In genomic region chr19:5405924-5406323, GRCm38 (mm10) we compare ENCODE assay signal across 8 mouse cellular contexts. TPM values are rescaled to one million over a fixed set of nuclear protein-coding genes. Genes with fewer than 3 reads are reported as not detected.
DNase-seq lines count a peak whose midpoint lies in the region; ATAC-seq lines count a peak whose summit lies in the region.

No protein-coding gene starts in this region.

- DNase-seq in heart, postnatal 10 days = no peak
- peak; percentile 30 to 49 for DNase-seq in CD8-positive naive resting alpha-beta T cell, adult 2 months (ENCODE audit: low read depth in 2 of 2, low spot score in 2 of 2)
- DNase-seq in forebrain, embryonic 14.5 days (ENCODE audit: low spot score) = peak; percentile 27
- no peak for DNase-seq in right cerebral cortex, postnatal 10 days (ENCODE audit: low spot score in 2 of 2)
- DNase-seq in thymus, postnatal 10 days (ENCODE audit: low spot score in 2 of 2) = no peak
- no peak for DNase-seq in frontal cortex, postnatal 25 days (ENCODE audit: low spot score in 2 of 2)

- H3K4me1 ChIP-seq in heart, embryonic 11.5 days (ENCODE audit: control insufficient read depth, insufficient read depth, low read length) = peaks cover 7% of the 10 kb centered on the region; the same call in 1 of the 2 replicates
- no peaks in the 10 kb centered on the region; the same call in 1 of the 2 replicates for H3K4me1 ChIP-seq in forebrain, embryonic 14.5 days (ENCODE audit: control insufficient read depth, insufficient read depth, low read length)

- H3K79me2 ChIP-seq in macrophage (ENCODE audit: inconsistent target) = peaks cover 4% of the 10 kb centered on the region; the same call in 1 of the 2 replicates

- H3K9me3 ChIP-seq in heart, embryonic 11.5 days (replicated peaks; ENCODE audit: control insufficient read depth, low read length) = no peaks in the 10 kb centered on the region
- H3K9me3 ChIP-seq in forebrain, embryonic 14.5 days (replicated peaks; ENCODE audit: control insufficient read depth, low read length) = no peaks in the 10 kb centered on the region

- peak overlapping the region; percentile 59; the same call in 1 of the 2 replicates for H3K9ac ChIP-seq in heart, embryonic 11.5 days (ENCODE audit: low read depth, low read length)
- H3K9ac ChIP-seq in forebrain, embryonic 14.5 days (ENCODE audit: low read length) = peak overlapping the region; percentile 57

- peak overlapping the region; percentile 59 for H3K4me2 ChIP-seq in heart, embryonic 11.5 days
- H3K4me2 ChIP-seq in forebrain, embryonic 14.5 days (ENCODE audit: low read length) = peak overlapping the region; percentile 55

- peak overlapping the region; percentile 40 for H3K4me3 ChIP-seq in heart, embryonic 11.5 days (ENCODE audit: low read depth, low read length)
- H3K4me3 ChIP-seq in forebrain, embryonic 14.5 days (ENCODE audit: low read depth, low read length) = peak overlapping the region; percentile 28
- H3K4me3 ChIP-seq in macrophage (ENCODE audit: inconsistent target) = peak overlapping the region; percentile 84

- intact Hi-C loops in heart, postnatal 10 days (cut with DNase I) = loop anchor here (2.0 kb wide), 1 partner anchor 23 kb away; no protein-coding TSS in a partner anchor

- peak overlapping the region; percentile 36; the same call in 1 of the 2 replicates for H3K27ac ChIP-seq in heart, embryonic 11.5 days (ENCODE audit: low read depth, low read length)
- H3K27ac ChIP-seq in forebrain, embryonic 14.5 days (ENCODE audit: low read depth, low read length) = no peak overlapping the region
- H3K27ac ChIP-seq in macrophage = peak overlapping the region; percentile 12; the same call in 1 of the 2 replicates

- H3K27me3 ChIP-seq in heart, embryonic 11.5 days (ENCODE audit: control insufficient read depth, insufficient read depth, low read length) = no peaks in the 10 kb centered on the region
- no peaks in the 10 kb centered on the region for H3K27me3 ChIP-seq in forebrain, embryonic 14.5 days (replicated peaks; ENCODE audit: control insufficient read depth, insufficient read depth, low read length)

- no peaks in the 10 kb centered on the region for H3K36me3 ChIP-seq in heart, embryonic 11.5 days (ENCODE audit: control insufficient read depth, insufficient read depth, low read length)
- H3K36me3 ChIP-seq in forebrain, embryonic 14.5 days (ENCODE audit: control insufficient read depth, insufficient read depth, low read length) = no peaks in the 10 kb centered on the region
- H3K36me3 ChIP-seq in macrophage (ENCODE audit: inconsistent target) = no peaks in the 10 kb centered on the region

- no peak for ATAC-seq in heart, embryonic 11.5 days (replicated peaks; ENCODE audit: insufficient number of reproducible peaks, low FRiP score, low TSS enrichment)
- no peak for ATAC-seq in forebrain, embryonic 14.5 days

- WGBS in heart, embryonic 11.5 days (ENCODE audit: insufficient replicate concordance) = 30% methylated on average over 7 of the region's 7 CpGs
- 31% methylated on average over 7 of the region's 7 CpGs for WGBS in forebrain, embryonic 14.5 days
- WGBS in macrophage (ENCODE audit: missing documents) = 20% methylated on average over 7 of the region's 7 CpGs

RNA-seq across cellular contexts. Expression of gene Tsga10ip, which starts 3.6 kb away (rescaled TPM):
- 0.87 and 1.7 TPM in 2 replicates for polyA plus RNA-seq in heart, embryonic 11.5 days (2014; fragmentation: Nextera tagmentation; extraction: Ambion mirVana)
- total RNA-seq in heart, postnatal 10 days (2021) = not detected
- polyA plus RNA-seq in forebrain, embryonic 14.5 days (2014; fragmentation: Nextera tagmentation; extraction: Ambion mirVana) = not detected in 2 replicates
- total RNA-seq in macrophage (2018; cell fraction: chromatin; rRNA removed) = not detected
- total RNA-seq in macrophage (2018; cell fraction: cytosol; rRNA removed) = not detected
- total RNA-seq in macrophage (2018; cell fraction: nucleus; rRNA removed) = not detected
- not detected in 3 replicates for polyA plus RNA-seq in macrophage (2018)

RNA-seq across cellular contexts. Expression of gene Sart1, which starts 17.4 kb away (rescaled TPM):
- 39.0 and 44.5 TPM in 2 replicates for polyA plus RNA-seq in heart, embryonic 11.5 days (2014; fragmentation: Nextera tagmentation; extraction: Ambion mirVana)
- total RNA-seq in heart, postnatal 10 days (2021) = 10 to 100 TPM; 47.7 to 50.7 TPM
- polyA plus RNA-seq in forebrain, embryonic 14.5 days (2014; fragmentation: Nextera tagmentation; extraction: Ambion mirVana) = 58.3 and 64.2 TPM in 2 replicates
- total RNA-seq in macrophage (2018; cell fraction: chromatin; rRNA removed) = 100 to 1,000 TPM in 14 of 26 experiments, 10 to 100 TPM in 12; 52.8 to 244 (median 105) TPM
- total RNA-seq in macrophage (2018; cell fraction: cytosol; rRNA removed) = 10 to 100 TPM; 30.0 to 51.4 (median 42.0) TPM
- total RNA-seq in macrophage (2018; cell fraction: nucleus; rRNA removed) = 100 to 1,000 TPM in 2 of 26 experiments, 10 to 100 TPM in 24; 44.6 to 130 (median 71.7) TPM
- 31.4 to 48.9 TPM (median 32.4 TPM) in 3 replicates for polyA plus RNA-seq in macrophage (2018)

RNA-seq across cellular contexts. Expression of gene Drap1, which starts 18.9 kb away (rescaled TPM):
- 138 and 150 TPM in 2 replicates for polyA plus RNA-seq in heart, embryonic 11.5 days (2014; fragmentation: Nextera tagmentation; extraction: Ambion mirVana)
- 100 to 1,000 TPM; 240 to 260 TPM for total RNA-seq in heart, postnatal 10 days (2021)
- 255 and 263 TPM in 2 replicates for polyA plus RNA-seq in forebrain, embryonic 14.5 days (2014; fragmentation: Nextera tagmentation; extraction: Ambion mirVana)
- total RNA-seq in macrophage (2018; cell fraction: chromatin; rRNA removed) = 10 to 100 TPM; 12.7 to 72.1 (median 42.4) TPM
- total RNA-seq in macrophage (2018; cell fraction: cytosol; rRNA removed) = 100 to 1,000 TPM; 135 to 197 (median 175) TPM
- total RNA-seq in macrophage (2018; cell fraction: nucleus; rRNA removed) = 100 to 1,000 TPM in 1 of 26 experiments, 10 to 100 TPM in 25; 36.9 to 107 (median 65.4) TPM
- 147 to 170 TPM (median 156 TPM) in 3 replicates for polyA plus RNA-seq in macrophage (2018)

RNA-seq across cellular contexts. Expression of gene AI837181, which starts 19.0 kb away (rescaled TPM):
- polyA plus RNA-seq in heart, embryonic 11.5 days (2014; fragmentation: Nextera tagmentation; extraction: Ambion mirVana) = 23.8 and 27.4 TPM in 2 replicates
- 10 to 100 TPM; 40.3 to 43.8 TPM for total RNA-seq in heart, postnatal 10 days (2021)
- 36.7 and 46.9 TPM in 2 replicates for polyA plus RNA-seq in forebrain, embryonic 14.5 days (2014; fragmentation: Nextera tagmentation; extraction: Ambion mirVana)
- total RNA-seq in macrophage (2018; cell fraction: chromatin; rRNA removed) = 10 to 100 TPM in 18 of 26 experiments, 1 to 10 TPM in 8; 2.8 to 30.2 (median 17.1) TPM
- total RNA-seq in macrophage (2018; cell fraction: cytosol; rRNA removed) = 10 to 100 TPM; 22.2 to 65.9 (median 50.0) TPM
- total RNA-seq in macrophage (2018; cell fraction: nucleus; rRNA removed) = 10 to 100 TPM in 25 of 26 experiments, 1 to 10 TPM in 1; 8.9 to 75.2 (median 41.5) TPM
- polyA plus RNA-seq in macrophage (2018) = 28.7 to 55.4 TPM (median 29.9 TPM) in 3 replicates

RNA-seq across cellular contexts. Expression of gene Banf1, which starts 39.0 kb away (rescaled TPM):
- 443 and 453 TPM in 2 replicates for polyA plus RNA-seq in heart, embryonic 11.5 days (2014; fragmentation: Nextera tagmentation; extraction: Ambion mirVana)
- 100 to 1,000 TPM; 173 to 178 TPM for total RNA-seq in heart, postnatal 10 days (2021)
- 417 and 471 TPM in 2 replicates for polyA plus RNA-seq in forebrain, embryonic 14.5 days (2014; fragmentation: Nextera tagmentation; extraction: Ambion mirVana)
- 1 to 10 TPM in 25 of 26 experiments, not detected in 1; 1.4 to 6.7 (median 2.6) TPM for total RNA-seq in macrophage (2018; cell fraction: chromatin; rRNA removed)
- 10 to 100 TPM; 50.8 to 78.1 (median 67.8) TPM for total RNA-seq in macrophage (2018; cell fraction: cytosol; rRNA removed)
- 10 to 100 TPM in 21 of 26 experiments, 1 to 10 TPM in 5; 6.9 to 42.3 (median 17.3) TPM for total RNA-seq in macrophage (2018; cell fraction: nucleus; rRNA removed)
- 43.3 to 113 TPM (median 54.5 TPM) in 3 replicates for polyA plus RNA-seq in macrophage (2018)

Comparison
In these comparisons a context has a peak if more than half of its experiments do, and no peak if none do; other contexts are left out.
1. H3K4me3 ChIP-seq: peak in every context shown above with its lines; median percentile 84 in macrophage; 40 in heart, embryonic 11.5 days; 28 in forebrain, embryonic 14.5 days.
2. DNase-seq: peak in CD8-positive naive resting alpha-beta T cell, adult 2 months (2 of 2) and forebrain, embryonic 14.5 days (single experiment); none in heart, postnatal 10 days (0 of 2), right cerebral cortex, postnatal 10 days (0 of 2), thymus, postnatal 10 days (0 of 2) and frontal cortex, postnatal 25 days (0 of 2).